Mouse (Mus musculus) retina, postnatal 1 day (tissue): Measurements from ENCODE around the gene S100a5.

Experiments used
- DNase-seq: peaks from one replicate; pipeline ENCODE4 v3.0.0-alpha.2; 2012

The S100a5 gene

GRCm38 (mm10) chr3:90608223-90608622, at the start of gene S100a5:
S100a5 (plus strand) TSS chr3:90608523.
- DNase-seq: no peak

- no peak for DNase-seq
Observed at GRCm38 (mm10) chr3:90560008-90560628, 48.2 kb upstream of the S100a5 start, which contains the start of gene S100a3. S100a3 (plus strand) TSS chr3:90560578.

GRCm38 (mm10) chr3:90574691-90575090, 33.6 kb upstream of the S100a5 start:
- no peak for DNase-seq

- DNase-seq: no peak
Observed at GRCm38 (mm10) chr3:90575320-90575719, 33.0 kb upstream of the S100a5 start.

GRCm38 (mm10) chr3:90576351-90577001, 31.8 kb upstream of the S100a5 start:
- DNase-seq: no peak

- DNase-seq: no peak
Observed at GRCm38 (mm10) chr3:90579433-90579832, 28.9 kb upstream of the S100a5 start.

- DNase-seq: no peak
Observed at GRCm38 (mm10) chr3:90581141-90581540, 27.2 kb upstream of the S100a5 start.

- DNase-seq: peak; percentile 28
Observed at GRCm38 (mm10) chr3:90582156-90582555, 26.2 kb upstream of the S100a5 start.

- no peak for DNase-seq
Observed at GRCm38 (mm10) chr3:90582556-90582955, 25.8 kb upstream of the S100a5 start.

GRCm38 (mm10) chr3:90583893-90584292, 24.4 kb upstream of the S100a5 start:
- no peak for DNase-seq

GRCm38 (mm10) chr3:90585595-90585994, 22.7 kb upstream of the S100a5 start:
- peak; percentile 84 for DNase-seq

- no peak for DNase-seq
Observed at GRCm38 (mm10) chr3:90586016-90586643, 22.2 kb upstream of the S100a5 start.

- no peak for DNase-seq
Observed at GRCm38 (mm10) chr3:90586906-90587305, 21.4 kb upstream of the S100a5 start.

- no peak for DNase-seq
Observed at GRCm38 (mm10) chr3:90587361-90588101, 20.8 kb upstream of the S100a5 start.

GRCm38 (mm10) chr3:90589390-90589789, 18.9 kb upstream of the S100a5 start:
- DNase-seq: no peak

GRCm38 (mm10) chr3:90589947-90590346, 18.4 kb upstream of the S100a5 start, which contains the start of gene S100a2:
S100a2 (plus strand) TSS chr3:90590247.
- DNase-seq: no peak

GRCm38 (mm10) chr3:90594466-90594865, 13.9 kb upstream of the S100a5 start:
- no peak for DNase-seq

- DNase-seq: no peak
Observed at GRCm38 (mm10) chr3:90595556-90595955, 12.8 kb upstream of the S100a5 start.

- DNase-seq: no peak
Observed at GRCm38 (mm10) chr3:90596810-90597209, 11.5 kb upstream of the S100a5 start.

- DNase-seq: peak; percentile 70
Observed at GRCm38 (mm10) chr3:90597736-90598135, 10.6 kb upstream of the S100a5 start.

- DNase-seq: peak; percentile 84
Observed at GRCm38 (mm10) chr3:90598212-90598611, 10.1 kb upstream of the S100a5 start.

GRCm38 (mm10) chr3:90599401-90599800, 8.9 kb upstream of the S100a5 start:
- DNase-seq: no peak

GRCm38 (mm10) chr3:90600036-90600435, 8.3 kb upstream of the S100a5 start:
- DNase-seq: peak; percentile 41
